Mouse (Mus musculus) embryonic facial prominence, embryonic 13.5 days (tissue): ENCODE data around the gene Rrp8. TPM values are rescaled to one million over a fixed set of nuclear protein-coding genes. Genes with fewer than 3 reads are reported as not detected.

Experiments used
- ATAC-seq: fragments of 200-750 bp; cut with Nextera tagmentation; 2 replicates; pipeline ENCODE4 v1.8.0; 2017; ENCODE audit warnings: low read depth; ENCODE audit not compliant: insufficient number of reproducible peaks, insufficient read depth, low FRiP score, low TSS enrichment
- H3K27ac ChIP-seq: fragments of 300-500 bp; sonication (generic); 2 replicates; pipeline ENCODE4 v1.5.1; 2015; ENCODE audit warnings: moderate library complexity, mild to moderate bottlenecking, inconsistent platforms
- H3K27me3 ChIP-seq: fragments of 300-500 bp; sonication (generic); 2 replicates; pipeline ENCODE4 v1.6.1; 2015; ENCODE audit warnings: mild to moderate bottlenecking, inconsistent platforms
- H3K36me3 ChIP-seq: fragments of 300-500 bp; sonication (generic); 2 replicates; pipeline ENCODE4 v1.6.1; 2015; ENCODE audit warnings: mild to moderate bottlenecking, inconsistent platforms
- H3K4me1 ChIP-seq: fragments of 300-500 bp; sonication (generic); 2 replicates; pipeline ENCODE4 v1.6.1; 2015; ENCODE audit warnings: inconsistent platforms
- H3K4me2 ChIP-seq: fragments of 300-500 bp; sonication (generic); 2 replicates; pipeline ENCODE4 v1.6.1; 2015; ENCODE audit warnings: moderate library complexity, mild to moderate bottlenecking, inconsistent platforms
- H3K4me3 ChIP-seq: fragments of 300-500 bp; sonication (generic); 2 replicates; pipeline ENCODE4 v1.5.1; 2015; ENCODE audit warnings: mild to moderate bottlenecking, inconsistent platforms
- H3K9ac ChIP-seq: fragments of 300-500 bp; sonication (generic); 2 replicates; pipeline ENCODE4 v1.6.1; 2015; ENCODE audit warnings: mild to moderate bottlenecking, inconsistent platforms
- H3K9me3 ChIP-seq: fragments of 300-500 bp; sonication (generic); 2 replicates; pipeline ENCODE4 v1.6.1; 2016; ENCODE audit warnings: inconsistent platforms
- WGBS: fragments of 180-500 bp; shearing (Covaris S2); methylation state at CpG from one replicate; pipeline ENCODE4 v1.1.7; 2015; ENCODE audit warnings: mixed read lengths; 5-methylcytosine and 5-hydroxymethylcytosine counted together
- polyA plus RNA-seq: library from polyadenylated mRNA; unstranded; fragments of >200 nt; fragmentation: Nextera tagmentation; extraction: Ambion mirVana; gene quantifications from 2 replicates; pipeline ENCODE4 v1.2.1, GENCODE M21; 2015

Gene Rrp8
- 43.4 and 48.9 TPM in 2 replicates for polyA plus RNA-seq

DNA sequence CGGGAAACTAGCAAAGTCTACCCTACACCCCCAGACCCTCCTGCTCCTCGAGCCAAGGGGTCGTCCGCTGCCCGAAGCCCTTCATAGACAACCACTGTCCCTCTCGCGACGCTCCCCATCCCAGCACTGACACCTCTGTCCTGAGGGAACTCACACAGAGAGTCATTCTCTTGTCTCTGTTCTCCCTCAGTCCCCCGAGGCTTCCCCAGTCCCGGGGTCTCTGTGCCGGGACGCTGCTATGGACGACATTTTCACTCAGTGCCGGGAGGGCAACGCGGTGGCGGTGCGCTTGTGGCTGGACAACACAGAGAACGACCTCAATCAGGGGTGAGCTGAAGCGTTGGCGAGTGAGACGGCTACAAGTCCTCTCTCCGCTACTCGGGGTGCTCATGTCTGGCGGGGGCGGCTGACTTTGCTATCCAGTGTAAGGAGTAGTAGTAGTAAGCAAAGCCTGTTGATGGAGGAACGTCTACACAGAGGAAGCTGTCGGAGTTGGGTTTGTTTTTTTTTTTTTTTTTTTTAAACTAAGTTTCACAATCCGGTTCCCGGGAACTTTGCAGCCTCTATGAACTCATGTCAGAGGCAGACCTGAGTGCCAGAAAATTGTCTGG lies at the start of gene Rrp8:
Gene Rrp8, minus strand, starts transcription at position 475 of the 611 bp plus-strand sequence.
- peak within 1 kb of the TSS; percentile 92 for H3K9ac ChIP-seq
- peak within 1 kb of the TSS; percentile 87 for H3K27ac ChIP-seq
- H3K36me3 ChIP-seq: peaks cover 53% of the 10 kb centered on the region
- peak within 1 kb of the TSS; percentile 79 for H3K4me2 ChIP-seq
- H3K4me1 ChIP-seq: peaks cover 34% of the 10 kb centered on the region
- H3K4me3 ChIP-seq: peak within 1 kb of the TSS; percentile 74
- no peaks in the 10 kb centered on the region for H3K27me3 ChIP-seq
- ATAC-seq: no peak; the same call in 1 of the 2 replicates
- no peaks in the 10 kb centered on the region for H3K9me3 ChIP-seq
- WGBS: under 1% methylated on average over 30 of the region's 30 CpGs

DNA sequence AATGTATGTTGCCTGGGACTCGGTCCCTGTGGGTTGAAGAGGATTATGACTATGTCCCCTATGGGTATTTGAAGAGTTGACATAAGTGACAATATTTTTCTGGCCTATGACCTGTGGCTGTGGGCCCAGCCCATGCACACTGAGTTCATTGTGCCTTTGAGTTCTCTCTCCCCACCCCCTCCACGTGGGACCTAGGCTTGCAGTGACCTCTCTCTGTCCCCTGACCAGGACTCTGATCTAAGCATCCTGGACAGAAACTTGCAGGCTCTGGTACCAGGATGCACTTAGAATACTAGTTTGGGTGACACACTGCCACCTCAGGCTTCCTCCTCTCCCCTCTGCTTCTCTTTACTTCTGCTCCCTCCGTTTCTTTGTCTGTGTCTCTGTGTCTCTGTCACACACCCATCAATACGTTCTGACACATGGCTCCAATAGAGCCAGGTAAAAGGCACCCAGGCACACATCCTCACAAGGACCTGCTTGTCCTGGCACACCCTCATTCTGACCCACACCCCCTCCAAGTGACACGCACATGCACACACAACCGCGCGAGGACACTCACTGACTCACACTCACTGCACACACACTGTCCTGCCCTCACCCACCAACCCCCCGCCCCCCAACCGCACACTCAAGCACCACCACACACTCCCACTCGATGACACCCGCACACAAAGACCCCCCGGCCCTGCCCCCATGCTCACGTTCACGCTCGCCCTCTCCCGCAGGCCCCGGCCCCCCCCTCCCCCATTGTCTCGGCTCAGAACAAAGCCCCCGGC lies 49.5 kb upstream of the Rrp8 start:
- WGBS: 3% methylated on average over 20 of the region's 20 CpGs
- peak overlapping the region; percentile 75 for H3K4me3 ChIP-seq
- H3K36me3 ChIP-seq: peaks cover 16% of the 10 kb centered on the region
- peak overlapping the region; percentile 85 for H3K4me2 ChIP-seq
- H3K9ac ChIP-seq: peak overlapping the region; percentile 98
- H3K27ac ChIP-seq: peak overlapping the region; percentile 91
- ATAC-seq: peak; percentile 49; the same call in 1 of the 2 replicates
- H3K4me1 ChIP-seq: peaks cover 52% of the 10 kb centered on the region
- no peaks in the 10 kb centered on the region for H3K27me3 ChIP-seq
- no peaks in the 10 kb centered on the region for H3K9me3 ChIP-seq

DNA sequence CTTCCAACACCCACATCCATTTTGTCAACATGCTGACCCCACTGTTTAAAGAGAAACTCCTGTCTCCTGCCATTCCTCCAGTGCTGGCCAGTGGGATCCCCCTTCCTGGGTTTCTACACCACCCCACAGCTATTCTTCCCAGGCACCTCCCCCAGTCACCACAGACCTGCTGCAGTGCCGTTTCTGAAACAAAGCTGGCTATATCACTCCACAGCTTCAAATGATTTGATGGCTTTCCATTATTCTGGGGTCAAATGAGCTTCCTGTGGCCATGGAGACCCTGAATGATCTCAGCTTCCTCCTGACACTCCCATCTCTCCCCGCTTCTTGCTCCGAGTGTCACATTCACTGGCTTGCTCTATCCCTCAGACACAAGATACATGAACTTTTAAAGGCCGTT lies 47.4 kb upstream of the Rrp8 start:
- peak overlapping the region; percentile 75 for H3K4me3 ChIP-seq
- H3K4me2 ChIP-seq: peak overlapping the region; percentile 85
- ATAC-seq: no peak
- H3K27ac ChIP-seq: no peak overlapping the region
- no peaks in the 10 kb centered on the region for H3K27me3 ChIP-seq
- H3K9me3 ChIP-seq: no peaks in the 10 kb centered on the region
- H3K36me3 ChIP-seq: peaks cover 35% of the 10 kb centered on the region
- peaks cover 68% of the 10 kb centered on the region for H3K4me1 ChIP-seq
- 17% methylated on average over 4 of the region's 4 CpGs for WGBS
- H3K9ac ChIP-seq: peak overlapping the region; percentile 55

DNA sequence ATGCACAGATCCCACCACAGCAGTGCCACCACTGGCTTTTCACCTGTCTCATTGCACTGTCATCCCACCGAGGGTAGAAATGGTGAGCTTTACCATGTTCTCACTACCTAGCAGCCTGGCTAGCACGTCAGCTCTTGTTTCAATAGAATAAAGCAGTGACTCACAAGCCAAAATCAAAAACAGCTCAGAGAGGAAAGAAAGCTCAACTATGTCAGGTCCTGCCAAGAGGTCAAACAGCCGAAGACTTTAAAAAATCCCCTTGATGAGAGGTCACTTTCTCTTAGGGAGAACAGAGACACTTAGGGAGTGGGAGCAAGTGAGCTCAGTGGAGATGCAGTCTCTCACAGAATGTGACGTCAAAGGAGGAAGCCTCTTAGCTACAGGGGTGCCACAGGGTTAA lies 46.7 kb upstream of the Rrp8 start:
- Histone ChIP-seq H3K9ac (0 out of 2 replicates have a peak overlapping the region, but pooled peaks have one; percentile 55), H3K36me3 (peaks cover 35% of the 10 kb centered on the region)

DNA sequence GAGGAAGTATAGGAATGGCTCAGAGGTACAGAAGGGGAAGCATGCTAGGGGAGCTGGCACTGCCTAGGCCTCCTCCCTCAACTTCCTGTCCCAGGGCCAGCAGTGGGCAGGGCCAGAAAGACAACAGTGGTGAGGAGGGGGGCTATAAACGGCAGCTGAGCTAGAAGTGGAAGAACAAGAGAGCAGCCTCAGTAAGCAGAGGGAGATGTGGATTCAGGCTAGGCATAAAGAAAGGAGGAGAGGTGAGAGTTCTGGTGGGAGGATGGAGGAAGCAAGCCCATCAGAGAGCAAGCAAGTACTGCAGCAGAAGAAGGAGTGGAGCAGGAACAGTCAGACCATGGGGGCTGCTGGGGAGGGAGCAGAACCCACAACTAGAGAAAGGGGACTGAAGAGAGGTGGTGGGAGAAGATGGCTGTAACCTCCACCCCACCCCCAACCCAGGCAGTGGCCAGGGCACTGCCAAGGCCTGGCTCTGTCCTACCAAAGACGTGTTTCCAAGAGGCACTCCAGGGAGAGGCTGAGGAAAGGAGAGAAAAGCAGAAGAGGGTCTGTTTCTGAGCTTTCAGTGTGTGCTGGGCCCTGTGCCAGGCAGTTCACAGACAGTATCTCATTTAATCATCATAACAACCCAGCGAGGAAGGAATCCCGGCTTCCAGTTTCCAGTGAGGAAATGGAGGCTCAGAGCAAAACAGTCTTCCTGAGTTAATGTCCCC lies 41.5 kb upstream of the Rrp8 start:
- peak; percentile 91 for ATAC-seq
- Histone ChIP-seq H3K4me1 (peaks cover 83% of the 10 kb centered on the region), H3K27ac (peak overlapping the region; percentile 98), H3K9me3 (no peaks in the 10 kb centered on the region), H3K4me3 (peak overlapping the region; percentile 43), H3K4me2 (peak overlapping the region; percentile 66), H3K9ac (peak overlapping the region; percentile 66), H3K36me3 (peaks cover 47% of the 10 kb centered on the region), H3K27me3 (no peaks in the 10 kb centered on the region)
- 12% methylated on average over 4 of the region's 4 CpGs for WGBS

More for the DNA sequence above, 46.7 kb upstream of the Rrp8 start:
- Histone ChIP-seq H3K4me1 (peaks cover 73% of the 10 kb centered on the region), H3K27me3 (no peaks in the 10 kb centered on the region), H3K27ac (no peak overlapping the region), H3K9me3 (no peaks in the 10 kb centered on the region), H3K4me2 (peak overlapping the region; percentile 85), H3K4me3 (0 out of 2 replicates have a peak overlapping the region, but pooled peaks have one; percentile 75)
- 27% methylated on average over 4 of the region's 4 CpGs for WGBS
- ATAC-seq: no peak

DNA sequence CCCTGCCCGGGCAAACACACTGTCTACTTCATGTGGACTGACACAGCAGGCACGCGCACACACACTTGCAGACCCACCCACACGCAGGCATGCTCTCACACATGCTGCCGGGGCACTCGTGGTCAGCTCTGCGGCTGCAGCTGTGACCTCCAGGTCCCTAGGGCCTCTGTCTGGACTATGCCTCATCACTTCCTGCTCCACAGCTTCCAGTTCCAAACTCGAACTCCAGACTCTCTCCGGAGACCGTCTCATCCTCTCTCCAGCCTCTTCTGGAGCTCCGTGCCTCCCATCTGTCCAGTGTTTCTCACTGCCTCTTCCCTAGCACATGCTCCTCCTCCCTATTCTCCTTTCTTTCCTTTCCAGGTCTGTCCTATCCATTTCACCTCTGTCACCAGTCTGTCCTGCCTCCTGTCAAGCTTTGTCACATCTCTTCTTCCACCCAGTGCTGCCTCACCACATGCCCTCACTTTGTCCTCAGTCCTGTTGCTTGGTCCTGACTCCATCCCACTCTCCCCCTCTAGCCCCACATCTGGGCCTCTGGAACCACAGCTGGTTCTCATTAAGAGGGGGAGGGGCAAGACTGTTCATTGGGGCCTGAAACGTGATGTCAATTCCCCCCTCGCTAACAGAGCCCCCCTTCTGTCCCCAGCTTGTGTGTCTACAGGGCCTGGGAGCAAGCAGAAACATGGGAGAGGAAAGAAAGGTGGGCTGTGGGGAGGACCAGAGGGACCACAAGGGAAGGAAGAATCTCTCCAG lies 40.8 kb upstream of the Rrp8 start:
- Histone ChIP-seq H3K27ac (peak overlapping the region; percentile 98), H3K9ac (peak overlapping the region; percentile 66), H3K9me3 (no peaks in the 10 kb centered on the region), H3K4me2 (peak overlapping the region; percentile 66), H3K4me1 (peaks cover 81% of the 10 kb centered on the region), H3K27me3 (no peaks in the 10 kb centered on the region), H3K4me3 (peak overlapping the region; percentile 43), H3K36me3 (peaks cover 50% of the 10 kb centered on the region)
- peak; percentile 88 for ATAC-seq
- 18% methylated on average over 13 of the region's 13 CpGs for WGBS

DNA sequence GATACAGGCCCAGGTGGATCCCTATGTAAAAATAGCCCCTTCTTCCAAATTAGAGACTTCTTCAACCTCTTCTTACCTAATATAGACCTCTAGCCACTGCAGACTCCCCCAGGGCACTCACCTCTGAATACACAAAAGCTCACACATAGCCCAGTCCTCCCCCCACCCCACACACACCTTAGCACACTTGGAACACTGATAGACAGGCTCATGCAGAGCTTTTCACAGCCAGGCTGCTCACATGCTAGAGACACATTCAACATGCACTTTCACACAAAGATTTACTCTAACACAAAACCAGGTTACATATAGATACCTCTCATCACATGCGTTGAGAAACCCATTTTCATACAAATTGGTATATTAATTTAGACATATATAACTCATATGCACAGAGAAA lies 40.1 kb upstream of the Rrp8 start:
- peaks cover 78% of the 10 kb centered on the region for H3K4me1 ChIP-seq
- WGBS: 79% methylated on average over 1 of the region's 1 CpGs
- peak overlapping the region; percentile 43 for H3K4me3 ChIP-seq
- peaks cover 53% of the 10 kb centered on the region for H3K36me3 ChIP-seq
- peak overlapping the region; percentile 98 for H3K27ac ChIP-seq
- H3K9me3 ChIP-seq: no peaks in the 10 kb centered on the region
- peak overlapping the region; percentile 66 for H3K4me2 ChIP-seq
- H3K9ac ChIP-seq: peak overlapping the region; percentile 66
- no peak for ATAC-seq
- H3K27me3 ChIP-seq: no peaks in the 10 kb centered on the region

DNA sequence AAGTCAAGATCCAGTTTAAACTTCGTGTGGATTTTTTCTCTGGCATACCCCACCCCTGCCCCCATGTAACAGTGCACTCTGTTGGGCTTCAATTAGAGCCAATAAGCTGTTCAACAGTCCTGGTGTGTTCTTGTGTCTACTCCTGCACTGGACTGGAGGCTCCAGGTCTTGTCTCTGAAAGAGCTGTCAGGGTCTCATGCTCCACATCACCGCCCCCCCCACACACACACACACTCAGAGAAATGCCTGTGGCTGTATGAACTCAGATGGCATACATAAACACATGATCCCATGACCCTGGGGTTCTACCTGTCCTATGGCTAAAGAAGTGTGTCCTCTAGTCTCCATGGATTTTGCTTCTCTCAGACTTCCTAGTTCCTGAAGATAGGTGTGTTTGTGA lies 38.8 kb upstream of the Rrp8 start:
- Histone ChIP-seq H3K9me3 (no peaks in the 10 kb centered on the region), H3K36me3 (peaks cover 53% of the 10 kb centered on the region), H3K4me1 (peaks cover 84% of the 10 kb centered on the region), H3K4me2 (no peak overlapping the region), H3K27ac (no peak overlapping the region), H3K9ac (no peak overlapping the region), H3K4me3 (no peak overlapping the region), H3K27me3 (no peaks in the 10 kb centered on the region)
- WGBS: 76% methylated on average over 2 of the region's 2 CpGs
- no peak for ATAC-seq

DNA sequence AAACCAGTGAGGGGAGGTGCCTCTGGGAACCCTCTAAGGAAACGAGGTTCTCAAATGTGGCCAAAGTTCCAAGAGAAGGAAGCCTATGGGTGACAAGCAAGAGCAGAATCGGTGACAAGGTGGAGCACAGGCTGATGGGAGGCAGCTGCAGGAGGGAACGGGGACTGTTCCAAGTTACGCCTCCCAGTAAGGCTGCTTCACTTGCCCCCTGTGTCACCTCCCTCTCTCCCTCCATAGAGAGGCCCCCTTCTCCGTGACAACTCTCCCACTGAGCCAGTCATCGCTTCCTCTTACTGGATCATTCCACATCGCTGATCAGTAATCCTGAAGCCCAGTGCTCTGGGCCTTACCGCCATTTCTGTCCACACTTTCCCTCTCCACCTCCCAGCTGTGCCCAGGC lies 37.5 kb upstream of the Rrp8 start:
- Histone ChIP-seq H3K9ac (no peak overlapping the region), H3K4me3 (no peak overlapping the region), H3K27me3 (no peaks in the 10 kb centered on the region), H3K9me3 (no peaks in the 10 kb centered on the region), H3K4me1 (peaks cover 76% of the 10 kb centered on the region), H3K4me2 (no peak overlapping the region), H3K27ac (no peak overlapping the region), H3K36me3 (peaks cover 54% of the 10 kb centered on the region)
- WGBS: 62% methylated on average over 8 of the region's 8 CpGs
- no peak for ATAC-seq

DNA sequence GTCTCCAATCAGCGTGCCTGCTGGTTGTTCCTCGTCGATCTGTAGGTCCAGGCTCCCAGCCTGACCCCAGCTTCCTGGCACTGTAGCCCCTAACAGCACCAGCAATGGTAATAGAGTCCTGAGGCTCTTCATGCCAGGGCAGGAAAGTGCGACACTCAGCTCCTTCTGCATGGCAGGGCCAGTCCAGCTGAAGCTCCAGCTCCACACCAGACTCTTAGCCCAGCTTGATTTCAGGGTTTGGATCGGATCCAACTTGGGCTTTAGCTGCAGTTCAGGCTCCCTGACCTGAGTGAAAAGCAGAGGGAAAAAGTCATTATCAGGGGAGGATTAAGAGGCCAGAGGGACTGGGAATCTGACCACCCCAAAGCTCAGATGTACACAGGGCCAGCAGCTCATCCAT lies 35.9 kb upstream of the Rrp8 start:
- WGBS: 69% methylated on average over 5 of the region's 5 CpGs
- Histone ChIP-seq H3K4me3 (no peak overlapping the region), H3K4me2 (no peak overlapping the region), H3K36me3 (peaks cover 64% of the 10 kb centered on the region), H3K27me3 (no peaks in the 10 kb centered on the region), H3K4me1 (peaks cover 70% of the 10 kb centered on the region), H3K27ac (no peak overlapping the region), H3K9ac (no peak overlapping the region), H3K9me3 (no peaks in the 10 kb centered on the region)
- no peak for ATAC-seq

DNA sequence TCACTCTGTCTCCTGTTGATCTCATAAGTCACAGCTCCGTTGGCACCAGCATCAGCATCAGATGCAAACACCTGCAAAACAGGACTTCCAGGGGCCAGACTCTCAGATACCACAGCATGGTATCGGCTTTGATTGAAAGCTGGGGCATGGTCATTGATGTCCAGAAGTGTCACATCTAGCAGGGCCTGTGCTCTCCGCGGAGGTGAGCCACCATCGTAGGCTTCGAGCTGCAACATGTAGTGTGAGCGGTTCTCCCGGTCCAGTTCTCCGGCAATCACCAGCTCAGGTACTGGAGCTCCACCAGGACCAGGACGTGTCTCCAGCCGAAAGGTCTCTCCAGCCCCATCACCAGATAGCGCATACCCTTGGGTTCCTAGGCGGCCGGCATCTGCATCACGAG lies 35.1 kb upstream of the Rrp8 start:
- no peaks in the 10 kb centered on the region for H3K27me3 ChIP-seq
- peaks cover 71% of the 10 kb centered on the region for H3K36me3 ChIP-seq
- H3K9ac ChIP-seq: no peak overlapping the region
- no peak overlapping the region for H3K4me2 ChIP-seq
- no peaks in the 10 kb centered on the region for H3K9me3 ChIP-seq
- peaks cover 69% of the 10 kb centered on the region for H3K4me1 ChIP-seq
- no peak for ATAC-seq
- 96% methylated on average over 15 of the region's 15 CpGs for WGBS
- H3K4me3 ChIP-seq: no peak overlapping the region
- no peak overlapping the region for H3K27ac ChIP-seq
